Mouse (Mus musculus): ENCODE data around the gene 4933430I17Rik. TPM values are rescaled to one million over a fixed set of nuclear protein-coding genes. Genes with fewer than 3 reads are reported as not detected.

4933430I17Rik gene
- polyA plus RNA-seq (2012; rRNA removed; ENCODE audit: low replicate concordance), result not detected in 2 replicates

GRCm38 (mm10) chr4:62524651-62525488, at the start of gene 4933430I17Rik, which contains the start of gene Pole3:
Gene 4933430I17Rik, plus strand, starts transcription at chr4:62525369.
Gene Pole3, minus strand, starts transcription at chr4:62525068.

GRCm38 (mm10) chr4:62479937-62480708, 45.0 kb upstream of the 4933430I17Rik start, which contains the start of gene Bspry:
Gene Bspry, plus strand, starts transcription at chr4:62480053.

GRCm38 (mm10) chr4:62503374-62503970, 21.7 kb upstream of the 4933430I17Rik start, which contains the start of gene Hdhd3:
Gene Hdhd3, minus strand, starts transcription at chr4:62503467.

DNA sequence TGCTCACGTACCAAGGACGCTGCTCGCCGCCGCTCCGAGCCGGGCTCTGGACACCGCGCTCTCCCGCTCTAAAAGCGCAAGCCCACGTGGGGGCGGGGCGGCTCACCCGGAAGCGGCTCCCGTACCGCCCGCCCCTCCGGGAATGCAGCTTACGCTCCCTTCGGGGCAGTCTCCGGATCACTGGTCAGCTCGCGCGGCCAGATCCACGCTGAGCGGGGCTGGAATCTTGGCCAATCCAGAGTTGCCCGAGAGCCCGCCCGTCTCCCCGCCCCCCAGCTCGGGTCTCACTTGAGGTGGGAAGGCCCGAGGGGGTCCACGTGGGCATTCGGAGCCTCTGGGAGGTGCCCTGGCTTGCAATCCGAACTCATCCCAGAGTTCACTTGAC, 5.3 kb upstream of the 4933430I17Rik start, which contains the start of gene Alad:
TSS of gene Alad (minus strand) at position 70 of the 385 bp plus-strand sequence.

DNA sequence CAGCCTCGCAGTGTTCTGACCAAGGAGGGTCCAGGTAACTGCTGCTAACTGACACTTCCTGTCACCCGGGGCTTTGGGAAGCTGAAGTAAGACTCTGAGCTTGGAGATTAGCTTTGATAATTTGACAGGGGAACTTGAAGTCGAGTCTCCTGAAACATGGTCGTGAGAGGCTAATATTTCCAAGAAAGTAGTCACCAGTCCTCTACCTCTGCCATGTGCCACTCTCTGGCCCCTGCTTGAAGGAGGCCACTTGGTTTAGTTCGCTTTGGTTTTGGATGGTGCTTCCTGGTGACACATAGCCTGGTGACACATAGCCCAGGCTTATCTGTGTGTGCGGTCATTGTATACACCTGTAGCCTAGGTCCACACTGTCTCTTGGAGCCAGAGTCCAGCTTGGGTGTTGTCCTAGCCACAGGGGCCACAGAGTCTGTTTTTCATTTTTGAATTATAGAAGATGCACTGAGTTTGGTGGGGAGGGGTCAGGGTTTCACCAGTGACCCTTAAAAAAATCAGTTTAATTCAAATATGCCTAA, 34.7 kb downstream of the 4933430I17Rik start, which contains the start of gene Rgs3:
TSS of gene Rgs3 (plus strand) at position 51 of the 533 bp plus-strand sequence.

Other genes starting within 250 kb of the 4933430I17Rik start
- gene Fkbp15, start 164.8 kb upstream of the 4933430I17Rik start, polyA plus RNA-seq (2012; rRNA removed; ENCODE audit: low replicate concordance), result 14.2 and 20.1 TPM in 2 replicates
- gene Slc31a1, start 164.6 kb upstream of the 4933430I17Rik start, polyA plus RNA-seq (2012; rRNA removed; ENCODE audit: low replicate concordance), result 22.5 and 38.3 TPM in 2 replicates
- 7.7 and 9.0 TPM in 2 replicates for gene Cdc26, start 116.7 kb upstream of the 4933430I17Rik start, polyA plus RNA-seq (2012; rRNA removed; ENCODE audit: low replicate concordance)
- 3.2 and 4.8 TPM in 2 replicates for gene Prpf4, start 116.6 kb upstream of the 4933430I17Rik start, polyA plus RNA-seq (2012; rRNA removed; ENCODE audit: low replicate concordance)
- gene Rnf183, start 90.1 kb upstream of the 4933430I17Rik start, polyA plus RNA-seq (2012; rRNA removed; ENCODE audit: low replicate concordance), result 3.3 and 5.0 TPM in 2 replicates
- 0.53 and 0.94 TPM in 2 replicates for gene Wdr31, start 54.5 kb upstream of the 4933430I17Rik start, polyA plus RNA-seq (2012; rRNA removed; ENCODE audit: low replicate concordance)
- 53.8 and 77.8 TPM in 2 replicates for gene Bspry, start 45.3 kb upstream of the 4933430I17Rik start, polyA plus RNA-seq (2012; rRNA removed; ENCODE audit: low replicate concordance)
- gene Hdhd3, start 21.9 kb upstream of the 4933430I17Rik start, polyA plus RNA-seq (2012; rRNA removed; ENCODE audit: low replicate concordance), result 102 and 187 TPM in 2 replicates
- gene Alad, start 5.5 kb upstream of the 4933430I17Rik start, polyA plus RNA-seq (2012; rRNA removed; ENCODE audit: low replicate concordance), result 180 and 338 TPM in 2 replicates
- gene Pole3, start 301 bp upstream of the 4933430I17Rik start, polyA plus RNA-seq (2012; rRNA removed; ENCODE audit: low replicate concordance), result 7.1 and 10.5 TPM in 2 replicates
- gene Rgs3, start 34.5 kb downstream of the 4933430I17Rik start, polyA plus RNA-seq (2012; rRNA removed; ENCODE audit: low replicate concordance), result 35.8 and 43.1 TPM in 2 replicates

All from duodenum, adult 2 months (tissue).